ENCODE assay signal across 14 mouse cellular contexts in genomic region chr14:59550841-59551240, GRCm38 (mm10). TPM values are rescaled to one million over a fixed set of nuclear protein-coding genes. Genes with fewer than 3 reads are reported as not detected.
DNase-seq lines count a peak whose midpoint lies in the region; ATAC-seq lines count a peak whose summit lies in the region.
"Had no signal": no experiment of that assay in that cellular context is flagged by ENCODE, and none has a peak within 500 bp of the region (broad histone marks: within the 10 kb centered on the region; RNA-seq: fewer than 3 reads in every experiment).

No protein-coding gene starts in this region.

- H3K27ac ChIP-seq in heart, embryonic 12.5 days (ENCODE audit: poor library complexity, severe bottlenecking): no peak overlapping the region
- H3K27ac ChIP-seq in embryonic facial prominence, embryonic 10.5 days (replicated peaks): peak overlapping the region; percentile 21; the same call in 1 of the 2 replicates
- H3K27ac ChIP-seq: hindbrain, embryonic 12.5 days; left cerebral cortex, adult 2 months had no signal

- no peak overlapping the region for H3K4me2 ChIP-seq in heart, embryonic 12.5 days
- H3K4me2 ChIP-seq: hindbrain, embryonic 12.5 days; lung, embryonic 14.5 days had no signal

- no peak for ATAC-seq in heart, embryonic 12.5 days (ENCODE audit: insufficient number of reproducible peaks, low FRiP score)
- no peak for ATAC-seq in erythroid progenitor cell, adult 5-6 weeks (replicated peaks; ENCODE audit: low FRiP score, poor library complexity, severe bottlenecking)

- H3K27me3 ChIP-seq in heart, embryonic 12.5 days (replicated peaks): no peaks in the 10 kb centered on the region
- H3K27me3 ChIP-seq in embryonic facial prominence, embryonic 10.5 days (replicated peaks; ENCODE audit: low read depth, poor library complexity, severe bottlenecking): no peaks in the 10 kb centered on the region
- H3K27me3 ChIP-seq: hindbrain, embryonic 12.5 days had no signal

- H3K4me3 ChIP-seq in heart, embryonic 12.5 days: no peak overlapping the region
- no peak overlapping the region for H3K4me3 ChIP-seq in embryonic facial prominence, embryonic 10.5 days
- H3K4me3 ChIP-seq: erythroblast, embryonic 14.5 days; hindbrain, embryonic 12.5 days; left cerebral cortex, adult 2 months had no signal

- peaks cover 15% of the 10 kb centered on the region for H3K4me1 ChIP-seq in heart, embryonic 12.5 days (replicated peaks)
- peaks cover 16% of the 10 kb centered on the region for H3K4me1 ChIP-seq in embryonic facial prominence, embryonic 10.5 days

- 67% methylated on average over 2 of the region's 2 CpGs for WGBS in heart, embryonic 12.5 days
- 95% methylated on average over 2 of the region's 2 CpGs for WGBS in embryonic facial prominence, embryonic 10.5 days

- H3K9me3 ChIP-seq in heart, embryonic 12.5 days (replicated peaks): no peaks in the 10 kb centered on the region
- H3K9me3 ChIP-seq in embryonic facial prominence, embryonic 10.5 days: no peaks in the 10 kb centered on the region
- H3K9me3 ChIP-seq: hindbrain, embryonic 12.5 days had no signal

- peak; percentile 28 to 39 for DNase-seq in heart, adult 9 months (ENCODE audit: low spot score in 2 of 2)
- peak; percentile 57 for DNase-seq in ES-CJ7 (ENCODE audit: low read depth, low spot score)
- DNase-seq in embryonic facial prominence, embryonic 10.5 days (ENCODE audit: low spot score): no peak
- peak; percentile 64 to 86 for DNase-seq in kidney, postnatal 25 days
- DNase-seq in frontal cortex, adult 2 months (ENCODE audit: extremely low spot score in 1 of 2, low spot score in 1 of 2): no peak
- no peak for DNase-seq in right cerebral cortex, postnatal 14 days
- DNase-seq: cerebellum, postnatal 25 days; lung, embryonic 14.5 days; thymus, postnatal 25 days had no signal

- no peak overlapping the region for H3K9ac ChIP-seq in heart, embryonic 12.5 days
- H3K9ac ChIP-seq: hindbrain, embryonic 12.5 days; lung, embryonic 14.5 days had no signal

- no peaks in the 10 kb centered on the region for H3K36me3 ChIP-seq in heart, embryonic 12.5 days
- no peaks in the 10 kb centered on the region for H3K36me3 ChIP-seq in embryonic facial prominence, embryonic 10.5 days (replicated peaks)
- H3K36me3 ChIP-seq: hindbrain, embryonic 12.5 days had no signal

RNA-seq across cellular contexts. Expression of gene Cdadc1, which starts 46.9 kb away (rescaled TPM):
- 29.3 and 33.0 TPM in 2 replicates for polyA plus RNA-seq in heart, embryonic 12.5 days (2016; fragmentation: Nextera tagmentation; extraction: Ambion mirVana)
- 24.7 and 28.9 TPM in 2 replicates for polyA plus RNA-seq in embryonic facial prominence, embryonic 10.5 days (2016; fragmentation: Nextera tagmentation; extraction: Ambion mirVana)
- 30.5 and 31.5 TPM in 2 replicates for polyA plus RNA-seq in frontal cortex, adult 2 months (2012; rRNA removed)
- total RNA-seq in erythroid progenitor cell, adult 5-6 weeks (2015; ENCODE audit: low replicate concordance): 17.2 and 20.9 TPM in 2 replicates
- 8.1 and 11.9 TPM in 2 replicates for total RNA-seq in erythroid progenitor cell, adult 5-6 weeks (2017; ENCODE audit: low replicate concordance)

Comparison
In these comparisons a context has a peak if more than half of its experiments do, and no peak if none do; other contexts are left out.
1. DNase-seq: peak in heart, adult 9 months (2 of 2), ES-CJ7 (single experiment) and kidney, postnatal 25 days (2 of 2); none in embryonic facial prominence, embryonic 10.5 days (single experiment), frontal cortex, adult 2 months (0 of 2) and right cerebral cortex, postnatal 14 days (single experiment).